Mouse (Mus musculus) thymus, adult 2 months (tissue): ENCODE data around the gene Ap2m1.

Experiments
- CTCF ChIP-seq: fragments of 200-500 bp; IDR thresholded peaks from 2 replicates; pipeline ENCODE4 v1.5.1; 2012; ENCODE audit warnings: mild to moderate bottlenecking, control low read depth, low read length, moderate library complexity, borderline replicate concordance; ENCODE audit not compliant: control insufficient read depth, poor library complexity, insufficient read depth; ENCODE audit errors: extremely low read depth
- POLR2A ChIP-seq: fragments of 200-500 bp; IDR thresholded peaks from 2 replicates; pipeline ENCODE4 v1.6.1; 2012; ENCODE audit warnings: mild to moderate bottlenecking, low read length, control low read depth, moderate library complexity; ENCODE audit not compliant: control insufficient read depth, poor library complexity, insufficient read depth; ENCODE audit errors: extremely low read depth

- TF ChIP-seq POLR2A (no peak), CTCF (no peak)
These were observed 37.1 kb upstream of the Ap2m1 start for GRCm38 (mm10) chr16:20497980-20498676.
